Mouse (Mus musculus) intestine, postnatal 0 days (tissue): Measurements from ENCODE around the gene Abca4. TPM values are rescaled to one million over a fixed set of nuclear protein-coding genes. Genes with fewer than 3 reads are reported as not detected.

Experiments
- ATAC-seq: fragments of 200-750 bp; cut with Nextera tagmentation; 2 replicates; pipeline ENCODE4 v1.8.0; 2017; ENCODE audit warnings: mild to moderate bottlenecking, moderate TSS enrichment, moderate library complexity
- H3K27ac ChIP-seq: fragments of 300-500 bp; sonication (generic); 2 replicates; pipeline ENCODE4 v1.5.1; 2014; ENCODE audit warnings: mild to moderate bottlenecking, low read depth, low read length, moderate library complexity
- H3K27me3 ChIP-seq: fragments of 300-500 bp; sonication (generic); replicated peaks from 2 replicates; pipeline ENCODE4 v1.6.1; 2014; ENCODE audit warnings: low read length, mixed read lengths; ENCODE audit not compliant: control insufficient read depth, insufficient read depth
- H3K36me3 ChIP-seq: fragments of 300-500 bp; sonication (generic); 2 replicates; pipeline ENCODE4 v1.6.1; 2014; ENCODE audit warnings: mild to moderate bottlenecking, moderate library complexity; ENCODE audit not compliant: control insufficient read depth, insufficient read depth
- H3K4me1 ChIP-seq: fragments of 300-500 bp; sonication (generic); replicated peaks from 2 replicates; pipeline ENCODE4 v1.6.1; 2014; ENCODE audit warnings: antibody characterized with exemption, low read length, mixed read lengths; ENCODE audit not compliant: control insufficient read depth, insufficient read depth
- H3K4me2 ChIP-seq: fragments of 300-500 bp; sonication (generic); replicated peaks from 2 replicates; pipeline ENCODE4 v1.6.1; 2014; ENCODE audit warnings: low read depth, mild to moderate bottlenecking, moderate library complexity
- H3K4me3 ChIP-seq: fragments of 300-500 bp; sonication (generic); 2 replicates; pipeline ENCODE4 v1.5.1; 2014; ENCODE audit warnings: low read depth, low read length
- H3K9ac ChIP-seq: fragments of 300-500 bp; sonication (generic); 2 replicates; pipeline ENCODE4 v1.6.1; 2014; ENCODE audit warnings: mild to moderate bottlenecking, low read depth, low read length
- H3K9me3 ChIP-seq: fragments of 300-500 bp; sonication (generic); 2 replicates; pipeline ENCODE4 v1.6.1; 2016; ENCODE audit warnings: mixed run types; ENCODE audit not compliant: control insufficient read depth
- CTCF ChIP-seq: sonication (generic); IDR thresholded peaks from 2 replicates; pipeline ENCODE4 v1.5.1; 2016; ENCODE audit warnings: low read depth, mild to moderate bottlenecking, control low read depth, antibody characterized with exemption, moderate library complexity
- WGBS: fragments of 180-500 bp; shearing (Covaris S2); extraction: QIAGEN DNeasy Blood & Tissue Kit; methylation state at CpG from one replicate; pipeline ENCODE4 v1.1.7; 2014; 5-methylcytosine and 5-hydroxymethylcytosine counted together
- polyA plus RNA-seq: library from polyadenylated mRNA; unstranded; fragments of >200 nt; fragmentation: Nextera tagmentation; extraction: Ambion mirVana; gene quantifications from 2 replicates; pipeline ENCODE4 v1.2.1, GENCODE M21; 2015

Abca4 gene
- polyA plus RNA-seq: 0.56 and 0.92 TPM in 2 replicates

- no peak within 1 kb of the TSS; the same call in 1 of the 2 replicates for H3K4me2 ChIP-seq
- H3K9ac ChIP-seq: no peak within 1 kb of the TSS
- H3K27ac ChIP-seq: no peak within 1 kb of the TSS
- H3K9me3 ChIP-seq: no peaks in the 10 kb centered on the region
- no peak for TF ChIP-seq CTCF
- peaks cover 4% of the 10 kb centered on the region; the same call in 1 of the 2 replicates for H3K27me3 ChIP-seq
- no peaks in the 10 kb centered on the region for H3K36me3 ChIP-seq
- H3K4me3 ChIP-seq: no peak within 1 kb of the TSS
- ATAC-seq: no peak
- 52% methylated on average over 26 of the region's 26 CpGs for WGBS
- H3K4me1 ChIP-seq: peaks cover 4% of the 10 kb centered on the region
Observed at GRCm38 (mm10) chr3:122043799-122044547, at the start of gene Abca4. Gene Abca4 (plus strand): TSS chr3:122044443.

GRCm38 (mm10) chr3:121995125-121995524 is 49.1 kb upstream of the Abca4 start:
- H3K36me3 ChIP-seq: peaks cover 34% of the 10 kb centered on the region
- WGBS: 92% methylated on average over 4 of the region's 4 CpGs
- no peak overlapping the region for H3K4me3 ChIP-seq
- no peak overlapping the region for H3K27ac ChIP-seq
- no peaks in the 10 kb centered on the region for H3K4me1 ChIP-seq
- H3K9me3 ChIP-seq: no peaks in the 10 kb centered on the region
- H3K9ac ChIP-seq: no peak overlapping the region
- TF ChIP-seq CTCF: no peak
- no peak overlapping the region for H3K4me2 ChIP-seq
- H3K27me3 ChIP-seq: no peaks in the 10 kb centered on the region
- ATAC-seq: no peak

- 85% methylated on average over 2 of the region's 2 CpGs for WGBS
- Histone ChIP-seq H3K4me2 (no peak overlapping the region), H3K27ac (no peak overlapping the region), H3K4me3 (no peak overlapping the region), H3K36me3 (peaks cover 11% of the 10 kb centered on the region), H3K9ac (no peak overlapping the region), H3K9me3 (no peaks in the 10 kb centered on the region), H3K4me1 (no peaks in the 10 kb centered on the region), H3K27me3 (no peaks in the 10 kb centered on the region)
- TF ChIP-seq CTCF: no peak
- ATAC-seq: no peak
Observed at GRCm38 (mm10) chr3:121999934-122000333, 44.3 kb upstream of the Abca4 start.

DNA sequence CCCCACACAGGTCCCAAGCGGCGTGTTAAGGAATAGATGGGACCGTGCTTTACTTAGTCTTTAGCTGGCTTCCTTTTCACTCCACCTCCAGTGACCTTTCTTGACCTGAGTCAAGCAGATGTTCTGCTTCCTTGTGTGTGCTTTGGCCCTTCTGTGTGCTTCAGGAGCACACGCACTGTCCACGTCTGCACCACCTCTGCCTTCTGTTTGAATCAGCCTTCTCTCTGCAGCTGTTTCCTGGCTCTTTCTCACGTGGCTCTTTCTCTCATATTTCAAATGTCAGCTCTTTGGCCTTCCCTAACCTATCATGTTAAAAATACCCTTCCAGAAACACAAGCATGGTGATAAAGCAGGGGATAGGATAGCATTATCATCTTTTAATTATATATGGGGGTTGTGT is 42.7 kb upstream of the Abca4 start:
- Histone ChIP-seq H3K4me1 (no peaks in the 10 kb centered on the region), H3K36me3 (peaks cover 11% of the 10 kb centered on the region), H3K27ac (no peak overlapping the region), H3K4me3 (no peak overlapping the region), H3K4me2 (no peak overlapping the region), H3K9ac (no peak overlapping the region), H3K27me3 (no peaks in the 10 kb centered on the region), H3K9me3 (no peaks in the 10 kb centered on the region)
- 66% methylated on average over 6 of the region's 6 CpGs for WGBS
- TF ChIP-seq CTCF: no peak
- no peak for ATAC-seq

DNA sequence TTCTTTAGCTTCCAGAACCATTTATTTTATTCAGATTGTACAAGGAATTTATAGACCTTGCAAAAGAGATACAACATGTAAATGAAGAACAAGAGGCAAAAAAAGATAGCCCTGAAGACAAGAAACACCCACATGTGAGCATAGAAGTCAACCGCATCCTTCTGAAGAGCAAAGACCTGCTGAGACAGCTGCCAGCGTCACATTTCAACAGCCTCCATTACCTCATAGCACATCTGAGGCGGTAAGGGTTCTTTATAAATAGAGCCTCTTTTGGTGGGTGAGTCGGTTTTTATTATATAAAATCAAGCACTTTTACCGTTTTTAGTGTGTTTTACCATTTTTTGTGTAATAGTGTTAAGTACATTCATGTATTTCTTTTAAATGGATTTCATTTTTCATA is 34.4 kb upstream of the Abca4 start:
- ATAC-seq: no peak
- peaks cover 36% of the 10 kb centered on the region for H3K36me3 ChIP-seq
- no peaks in the 10 kb centered on the region for H3K4me1 ChIP-seq
- H3K4me3 ChIP-seq: no peak overlapping the region
- no peaks in the 10 kb centered on the region for H3K9me3 ChIP-seq
- no peak for TF ChIP-seq CTCF
- H3K27me3 ChIP-seq: no peaks in the 10 kb centered on the region
- H3K4me2 ChIP-seq: no peak overlapping the region
- no peak overlapping the region for H3K27ac ChIP-seq
- 91% methylated on average over 5 of the region's 5 CpGs for WGBS
- H3K9ac ChIP-seq: no peak overlapping the region

GRCm38 (mm10) chr3:122010292-122010691 is 34.0 kb upstream of the Abca4 start:
- ATAC-seq: no peak
- H3K4me1 ChIP-seq: no peaks in the 10 kb centered on the region
- no peak overlapping the region for H3K4me2 ChIP-seq
- no peak overlapping the region for H3K9ac ChIP-seq
- WGBS: 84% methylated on average over 5 of the region's 5 CpGs
- no peak overlapping the region for H3K4me3 ChIP-seq
- no peak for TF ChIP-seq CTCF
- H3K27me3 ChIP-seq: no peaks in the 10 kb centered on the region
- no peak overlapping the region for H3K27ac ChIP-seq
- peaks cover 39% of the 10 kb centered on the region for H3K36me3 ChIP-seq
- no peaks in the 10 kb centered on the region for H3K9me3 ChIP-seq
